Mouse (Mus musculus): ENCODE measurements around the gene Adap1. TPM values are rescaled to one million over a fixed set of nuclear protein-coding genes. Genes with fewer than 3 reads are reported as not detected.

Adap1 gene
- polyA plus RNA-seq, 1 experiment from 2014 or later = 8.1 TPM

DNA sequence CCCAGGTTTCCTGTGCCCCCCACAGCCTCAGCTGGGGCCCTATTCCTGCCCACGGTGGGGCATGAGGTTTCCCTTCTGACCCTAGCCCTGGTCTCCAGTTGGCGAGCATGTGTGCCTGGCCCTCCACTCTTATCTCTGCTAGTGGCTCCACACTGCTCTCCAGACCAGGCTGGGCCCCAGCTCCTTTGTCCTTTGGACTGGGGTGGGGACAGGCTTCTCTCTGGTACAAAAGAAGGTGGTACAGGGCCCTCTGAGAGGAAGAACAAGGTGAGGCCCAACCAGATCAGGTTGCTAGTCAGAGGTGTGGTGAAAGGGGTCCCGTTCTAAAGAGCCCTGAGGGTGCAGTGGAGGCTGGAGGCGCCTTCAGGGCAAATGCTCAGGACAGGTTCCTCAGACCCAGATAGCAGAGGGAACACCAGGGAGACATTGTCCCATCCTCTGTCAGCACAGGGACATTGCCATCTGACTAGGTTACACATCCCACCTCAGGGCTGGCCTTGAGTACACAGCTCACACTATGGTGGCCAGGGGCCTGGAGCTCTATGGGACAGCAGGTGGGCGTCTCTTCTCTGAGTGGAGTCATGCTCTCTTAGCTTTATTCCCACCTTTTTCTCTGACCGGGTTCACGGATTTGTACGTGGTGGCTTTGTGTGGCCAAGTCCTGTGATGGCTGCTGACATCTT is 7.3 kb upstream of the Adap1 start:
- peak overlapping the region; percentile 48; the same call in 1 of the 2 replicates for H3K27ac ChIP-seq (ENCODE audit: low read depth, low read length)
- DNase-seq (ENCODE audit: low spot score) = no peak
- 0 out of 2 replicates have a peak, but pooled peaks have one; percentile 13 for ATAC-seq (replicated peaks; ENCODE audit: low FRiP score)
- H3K36me3 ChIP-seq (ENCODE audit: control insufficient read depth, insufficient read depth, low read length) = peaks cover 11% of the 10 kb centered on the region; the same call in 1 of the 2 replicates
- peaks cover 11% of the 10 kb centered on the region for H3K4me1 ChIP-seq (replicated peaks; ENCODE audit: control insufficient read depth, insufficient read depth, low read length)
- no peak overlapping the region for H3K4me2 ChIP-seq
- H3K4me3 ChIP-seq (ENCODE audit: low read depth, low read length) = no peak overlapping the region
- H3K9ac ChIP-seq (ENCODE audit: low read depth, low read length) = no peak overlapping the region
- H3K9me3 ChIP-seq (ENCODE audit: control insufficient read depth, low read length) = no peaks in the 10 kb centered on the region
- H3K27me3 ChIP-seq (replicated peaks; ENCODE audit: control insufficient read depth, insufficient read depth, low read length) = no peaks in the 10 kb centered on the region
- WGBS = 77% methylated on average over 8 of the region's 8 CpGs

DNA sequence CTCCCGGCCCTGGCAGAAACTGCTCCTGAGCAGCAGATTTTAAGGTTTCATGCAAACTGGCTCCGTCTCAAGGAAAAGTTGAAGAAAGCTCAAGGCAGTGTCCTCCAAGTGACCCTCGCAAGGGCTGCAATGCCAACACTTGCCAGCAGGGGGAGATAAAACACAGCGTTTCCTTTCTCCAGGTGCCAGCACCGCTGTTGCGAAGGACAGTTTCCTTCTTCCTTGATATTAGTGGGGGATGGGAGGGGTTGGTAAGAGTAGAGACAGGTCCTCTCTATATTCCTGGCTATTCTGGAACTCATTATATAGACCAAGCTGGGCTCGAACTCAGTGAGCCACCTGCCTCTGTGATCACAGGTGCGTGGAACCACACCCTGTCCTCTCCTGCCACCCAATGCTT is 6.3 kb upstream of the Adap1 start:
- DNase-seq (ENCODE audit: low spot score) (peak; percentile 78), ATAC-seq (replicated peaks; ENCODE audit: low FRiP score) (0 out of 2 replicates have a peak, but pooled peaks have one; percentile 3)
- Histone ChIP-seq H3K27ac (ENCODE audit: low read depth, low read length) (no peak overlapping the region), H3K4me3 (ENCODE audit: low read depth, low read length) (no peak overlapping the region), H3K36me3 (ENCODE audit: control insufficient read depth, insufficient read depth, low read length) (peaks cover 5% of the 10 kb centered on the region; the same call in 1 of the 2 replicates), H3K9ac (ENCODE audit: low read depth, low read length) (no peak overlapping the region), H3K9me3 (ENCODE audit: control insufficient read depth, low read length) (no peaks in the 10 kb centered on the region), H3K4me1 (replicated peaks; ENCODE audit: control insufficient read depth, insufficient read depth, low read length) (peaks cover 11% of the 10 kb centered on the region), H3K27me3 (replicated peaks; ENCODE audit: control insufficient read depth, insufficient read depth, low read length) (no peaks in the 10 kb centered on the region), H3K4me2 (no peak overlapping the region)
- 16% methylated on average over 8 of the region's 8 CpGs for whole genome bisulfite sequencing

DNA sequence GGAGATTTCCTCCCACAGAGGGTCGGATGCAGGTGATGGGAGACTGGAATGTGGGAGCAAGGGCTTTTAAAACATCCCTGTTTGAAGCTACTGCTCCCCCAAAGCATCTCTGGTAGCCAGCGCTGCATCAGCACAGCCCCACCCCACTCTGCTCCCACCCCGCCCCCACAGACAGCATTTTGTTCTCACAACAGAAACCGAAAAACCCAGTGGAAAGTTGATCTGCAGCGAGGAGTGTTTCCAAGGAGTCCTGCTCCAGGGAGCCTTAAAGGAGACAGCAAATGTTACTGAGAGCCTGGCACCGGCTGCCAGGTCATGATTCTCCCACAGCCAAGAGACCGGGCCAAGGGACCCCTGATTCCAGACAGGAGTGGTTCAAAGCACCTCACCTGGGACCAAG is 5.3 kb upstream of the Adap1 start:
- Histone ChIP-seq H3K27ac (ENCODE audit: low read depth, low read length) (no peak overlapping the region), H3K9ac (ENCODE audit: low read depth, low read length) (no peak overlapping the region), H3K27me3 (replicated peaks; ENCODE audit: control insufficient read depth, insufficient read depth, low read length) (0 out of 2 replicates have a peak, but pooled peaks cover 6% of the 10 kb centered on the region), H3K36me3 (ENCODE audit: control insufficient read depth, insufficient read depth, low read length) (0 out of 2 replicates have a peak, but pooled peaks cover 2% of the 10 kb centered on the region), H3K4me3 (ENCODE audit: low read depth, low read length) (no peak overlapping the region), H3K4me2 (no peak overlapping the region), H3K9me3 (ENCODE audit: control insufficient read depth, low read length) (no peaks in the 10 kb centered on the region), H3K4me1 (replicated peaks; ENCODE audit: control insufficient read depth, insufficient read depth, low read length) (peaks cover 11% of the 10 kb centered on the region)
- ATAC-seq (replicated peaks; ENCODE audit: low FRiP score) (no peak), DNase-seq (ENCODE audit: low spot score) (no peak)
- WGBS = 66% methylated on average over 7 of the region's 7 CpGs

GRCm38 (mm10) chr5:139327634-139328020 is 2.2 kb upstream of the Adap1 start:
- DNase-seq (ENCODE audit: low spot score) = no peak
- H3K27ac ChIP-seq (ENCODE audit: low read depth, low read length) = 0 out of 2 replicates have a peak overlapping the region, but pooled peaks have one; percentile 3
- WGBS = 38% methylated on average over 7 of the region's 7 CpGs
- peaks cover 23% of the 10 kb centered on the region for H3K4me1 ChIP-seq (replicated peaks; ENCODE audit: control insufficient read depth, insufficient read depth, low read length)
- H3K36me3 ChIP-seq (ENCODE audit: control insufficient read depth, insufficient read depth, low read length) = no peaks in the 10 kb centered on the region
- no peaks in the 10 kb centered on the region for H3K9me3 ChIP-seq (ENCODE audit: control insufficient read depth, low read length)
- no peak overlapping the region for H3K4me2 ChIP-seq
- H3K9ac ChIP-seq (ENCODE audit: low read depth, low read length) = no peak overlapping the region
- no peak overlapping the region for H3K4me3 ChIP-seq (ENCODE audit: low read depth, low read length)
- ATAC-seq (replicated peaks; ENCODE audit: low FRiP score) = no peak
- H3K27me3 ChIP-seq (replicated peaks; ENCODE audit: control insufficient read depth, insufficient read depth, low read length) = peaks cover 25% of the 10 kb centered on the region

- 67% methylated on average over 7 of the region's 7 CpGs for WGBS
- H3K4me2 ChIP-seq = no peak overlapping the region
These were observed 1.7 kb upstream of the Adap1 start for GRCm38 (mm10) chr5:139326986-139327633.

DNA sequence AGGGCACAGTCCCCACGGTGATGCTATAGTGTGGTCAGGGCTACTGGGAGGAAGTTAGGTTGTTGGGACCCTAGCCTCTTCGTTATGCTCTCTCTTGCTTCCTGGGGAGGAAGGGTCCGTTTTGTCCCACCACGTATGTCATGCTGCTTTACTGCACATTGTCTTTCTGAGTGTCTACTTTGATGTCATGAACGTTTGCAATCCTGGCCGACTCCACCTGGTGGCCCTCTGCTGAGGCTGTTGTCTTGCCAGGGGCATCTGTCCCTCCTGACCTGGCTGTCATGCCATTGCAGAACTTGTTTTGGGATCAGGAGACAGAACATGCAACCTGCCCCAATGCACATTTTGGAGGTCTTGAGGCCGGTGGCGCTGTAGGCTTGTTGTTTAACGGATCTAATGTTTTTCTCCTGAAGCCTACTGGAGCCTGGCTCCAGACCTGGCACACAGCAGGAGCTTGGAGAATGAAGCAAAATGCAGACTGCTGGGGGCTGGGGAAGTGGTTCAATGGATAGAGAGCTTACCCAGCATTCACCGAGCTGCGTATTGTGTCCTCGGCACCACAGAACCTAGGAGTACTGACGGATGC is 782 bp upstream of the Adap1 start:
- peak overlapping the region; percentile 99 for H3K4me2 ChIP-seq

More at GRCm38 (mm10) chr5:139326986-139327633, 1.7 kb upstream of the Adap1 start:
- no peaks in the 10 kb centered on the region for H3K9me3 ChIP-seq (ENCODE audit: control insufficient read depth, low read length)
- H3K27ac ChIP-seq (ENCODE audit: low read depth, low read length) = 0 out of 2 replicates have a peak overlapping the region, but pooled peaks have one; percentile 3
- peaks cover 19% of the 10 kb centered on the region for H3K4me1 ChIP-seq (replicated peaks; ENCODE audit: control insufficient read depth, insufficient read depth, low read length)
- H3K36me3 ChIP-seq (ENCODE audit: control insufficient read depth, insufficient read depth, low read length) = no peaks in the 10 kb centered on the region
- ATAC-seq (replicated peaks; ENCODE audit: low FRiP score) (no peak), DNase-seq (ENCODE audit: low spot score) (no peak)
- H3K27me3 ChIP-seq (replicated peaks; ENCODE audit: control insufficient read depth, insufficient read depth, low read length) = peaks cover 25% of the 10 kb centered on the region
- H3K4me3 ChIP-seq (ENCODE audit: low read depth, low read length) = no peak overlapping the region
- H3K9ac ChIP-seq (ENCODE audit: low read depth, low read length) = no peak overlapping the region

GRCm38 (mm10) chr5:139324691-139325394 is 579 bp downstream of the Adap1 start:
- H3K27me3 ChIP-seq (replicated peaks; ENCODE audit: control insufficient read depth, insufficient read depth, low read length) = peaks cover 25% of the 10 kb centered on the region
- peak overlapping the region; percentile 79 for H3K9ac ChIP-seq (ENCODE audit: low read depth, low read length)
- H3K4me2 ChIP-seq = peak overlapping the region; percentile 99
- no peaks in the 10 kb centered on the region for H3K9me3 ChIP-seq (ENCODE audit: control insufficient read depth, low read length)
- H3K4me1 ChIP-seq (replicated peaks; ENCODE audit: control insufficient read depth, insufficient read depth, low read length) = peaks cover 16% of the 10 kb centered on the region
- peak overlapping the region; percentile 86 for H3K4me3 ChIP-seq (ENCODE audit: low read depth, low read length)
- ATAC-seq (replicated peaks; ENCODE audit: low FRiP score) (peak; percentile 25), DNase-seq (ENCODE audit: low spot score) (peak; percentile 56)
- H3K36me3 ChIP-seq (ENCODE audit: control insufficient read depth, insufficient read depth, low read length) = no peaks in the 10 kb centered on the region
- peak overlapping the region; percentile 66; the same call in 1 of the 2 replicates for H3K27ac ChIP-seq (ENCODE audit: low read depth, low read length)
- 2% methylated on average over 61 of the region's 62 CpGs for WGBS

More for the DNA sequence above, 782 bp upstream of the Adap1 start:
- Histone ChIP-seq H3K4me3 (ENCODE audit: low read depth, low read length) (no peak overlapping the region), H3K9ac (ENCODE audit: low read depth, low read length) (no peak overlapping the region), H3K27me3 (replicated peaks; ENCODE audit: control insufficient read depth, insufficient read depth, low read length) (peaks cover 25% of the 10 kb centered on the region), H3K27ac (ENCODE audit: low read depth, low read length) (no peak overlapping the region), H3K36me3 (ENCODE audit: control insufficient read depth, insufficient read depth, low read length) (no peaks in the 10 kb centered on the region), H3K9me3 (ENCODE audit: control insufficient read depth, low read length) (no peaks in the 10 kb centered on the region), H3K4me1 (replicated peaks; ENCODE audit: control insufficient read depth, insufficient read depth, low read length) (peaks cover 16% of the 10 kb centered on the region)
- ATAC-seq (replicated peaks; ENCODE audit: low FRiP score) (no peak), DNase-seq (ENCODE audit: low spot score) (no peak)
- WGBS = 62% methylated on average over 13 of the region's 13 CpGs

- Histone ChIP-seq H3K4me3 (ENCODE audit: low read depth, low read length) (peak overlapping the region; percentile 86), H3K36me3 (ENCODE audit: control insufficient read depth, insufficient read depth, low read length) (no peaks in the 10 kb centered on the region), H3K9ac (ENCODE audit: low read depth, low read length) (no peak overlapping the region), H3K4me1 (replicated peaks; ENCODE audit: control insufficient read depth, insufficient read depth, low read length) (peaks cover 16% of the 10 kb centered on the region), H3K4me2 (peak overlapping the region; percentile 99), H3K27me3 (replicated peaks; ENCODE audit: control insufficient read depth, insufficient read depth, low read length) (peaks cover 25% of the 10 kb centered on the region), H3K9me3 (ENCODE audit: control insufficient read depth, low read length) (no peaks in the 10 kb centered on the region), H3K27ac (ENCODE audit: low read depth, low read length) (no peak overlapping the region)
- ATAC-seq (replicated peaks; ENCODE audit: low FRiP score) (no peak), DNase-seq (ENCODE audit: low spot score) (no peak)
- 69% methylated on average over 5 of the region's 5 CpGs for WGBS
These were observed 1.4 kb downstream of the Adap1 start for GRCm38 (mm10) chr5:139324045-139324491.
